Mouse (Mus musculus) C2C12 (cell line): ENCODE data around the gene Recql5.

Source experiments
- CEBPB ChIP-seq: IDR thresholded peaks from one replicate; pipeline ENCODE4 v1.6.1; 2011; ENCODE audit warnings: low read depth, mild to moderate bottlenecking, control low read depth, moderate library complexity
- CTCF ChIP-seq: IDR thresholded peaks from one replicate; pipeline ENCODE4 v1.5.1; 2011; ENCODE audit not compliant: control insufficient read depth, insufficient read depth, insufficient read length
- FOSL1 ChIP-seq: IDR thresholded peaks from one replicate; pipeline ENCODE4 v1.8.0; 2011; ENCODE audit warnings: mild to moderate bottlenecking, low read length; ENCODE audit not compliant: poor library complexity, insufficient read depth, severe bottlenecking
- MAX ChIP-seq: IDR thresholded peaks from one replicate; pipeline ENCODE4 v1.6.1; 2011; ENCODE audit warnings: mild to moderate bottlenecking, control low read depth
- MYOD1 ChIP-seq: IDR thresholded peaks from one replicate; pipeline ENCODE4 v1.6.1; 2011; ENCODE audit warnings: low read depth; ENCODE audit not compliant: control insufficient read depth, insufficient read length
- MYOG ChIP-seq: IDR thresholded peaks from one replicate; pipeline ENCODE4 v1.6.1; 2011; ENCODE audit not compliant: control insufficient read depth, insufficient read length; ENCODE audit errors: extremely low read depth
- USF1 ChIP-seq: IDR thresholded peaks from one replicate; pipeline ENCODE4 v1.6.1; 2011; ENCODE audit warnings: low read depth, mild to moderate bottlenecking, control low read depth, moderate library complexity

DNA sequence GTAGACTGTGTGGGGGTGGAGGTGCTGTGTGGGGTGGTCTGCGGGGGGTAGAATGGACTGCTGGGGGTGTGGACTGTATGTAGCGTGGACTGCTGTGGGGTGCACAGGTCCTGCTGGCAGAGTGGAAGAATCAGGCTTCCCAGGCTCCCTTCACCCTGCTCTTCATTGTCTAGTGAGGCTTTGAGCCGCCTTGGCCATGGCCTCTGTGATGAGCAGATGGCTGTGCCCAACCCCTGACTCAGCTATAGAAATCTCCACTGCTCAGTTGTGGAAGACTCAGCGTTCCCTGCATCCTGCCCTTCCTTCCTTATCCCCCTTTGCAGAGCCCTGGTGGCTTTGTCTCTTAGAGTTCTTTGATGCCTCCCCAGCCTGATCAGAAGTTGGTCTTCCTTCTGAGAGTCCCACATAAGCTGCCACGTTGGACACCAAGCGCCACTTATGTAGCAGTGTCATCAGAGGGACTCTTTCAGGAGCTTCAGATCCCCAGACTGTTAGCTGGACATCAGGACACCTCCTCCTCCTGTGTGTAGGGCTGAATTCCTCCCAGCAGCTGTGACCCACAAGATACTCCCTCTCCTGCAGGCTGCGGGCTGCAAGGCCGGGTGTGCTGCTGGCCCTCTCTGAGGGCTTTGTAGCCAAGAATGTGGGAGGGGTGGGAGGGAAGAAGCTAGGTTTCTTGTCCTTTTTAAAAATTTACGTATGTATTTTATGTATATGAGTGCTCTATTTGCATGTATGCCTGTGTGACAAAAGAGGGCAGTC is 29.6 kb upstream of the Recql5 start:
- no peak for TF ChIP-seq CTCF
- TF ChIP-seq MYOD1, result no peak
- TF ChIP-seq MYOG, result no peak
- no peak for TF ChIP-seq USF1
- TF ChIP-seq MAX, result no peak
- TF ChIP-seq CEBPB, result no peak
- TF ChIP-seq FOSL1, result no peak
